Mouse (Mus musculus) layer of hippocampus, adult 9-10 months (tissue): Measurements from ENCODE around the gene Tmem199.
"Not testable (repeated sequence)": the region's sequence is repeated elsewhere in the genome, so short reads cannot be mapped to it uniquely, and the experiment has no call there.

Source experiments
- DNase-seq: peaks from one replicate; pipeline ENCODE4 v3.0.0; 2022; ENCODE audit warnings: low spot score

Tmem199 gene

GRCm38 (mm10) chr11:78512025-78512957 is at the start of gene Tmem199, which contains the start of gene Poldip2:
Gene Tmem199 (minus strand): TSS chr11:78512172.
Gene Poldip2 (plus strand): TSS chr11:78512193.
- peak; percentile 41 for DNase-seq

- DNase-seq = peak; percentile 76
Observed at GRCm38 (mm10) chr11:78560447-78560846, 48.5 kb upstream of the Tmem199 start.

GRCm38 (mm10) chr11:78557241-78557640 is 45.3 kb upstream of the Tmem199 start:
- DNase-seq = no peak

- DNase-seq = no peak
Observed at GRCm38 (mm10) chr11:78556070-78556469, 44.1 kb upstream of the Tmem199 start.

GRCm38 (mm10) chr11:78555623-78556022 is 43.7 kb upstream of the Tmem199 start:
- no peak for DNase-seq

- DNase-seq = no peak
Observed at GRCm38 (mm10) chr11:78551059-78551398, 39.1 kb upstream of the Tmem199 start.

GRCm38 (mm10) chr11:78550168-78551058 is 38.4 kb upstream of the Tmem199 start, which contains the start of gene Tmem97:
Gene Tmem97 (minus strand): TSS chr11:78550777.
- DNase-seq = peak; percentile 88

GRCm38 (mm10) chr11:78549491-78549987 is 37.6 kb upstream of the Tmem199 start:
- no peak for DNase-seq

- no peak for DNase-seq
Observed at GRCm38 (mm10) chr11:78547718-78548460, 35.9 kb upstream of the Tmem199 start.

GRCm38 (mm10) chr11:78545181-78545580 is 33.2 kb upstream of the Tmem199 start:
- no peak for DNase-seq

- no peak for DNase-seq
Observed at GRCm38 (mm10) chr11:78544449-78545111, 32.6 kb upstream of the Tmem199 start.

- no peak for DNase-seq
Observed at GRCm38 (mm10) chr11:78540358-78540757, 28.4 kb upstream of the Tmem199 start.

- DNase-seq = no peak
Observed at GRCm38 (mm10) chr11:78536690-78537084, 24.7 kb upstream of the Tmem199 start.

- DNase-seq = peak; percentile 96
Observed at GRCm38 (mm10) chr11:78536080-78536689, 24.2 kb upstream of the Tmem199 start, which contains the start of the genes Tnfaip1 and Ift20. Gene Tnfaip1 (minus strand): TSS chr11:78536332. Gene Ift20 (plus strand): TSS chr11:78536361.

- DNase-seq = no peak
Observed at GRCm38 (mm10) chr11:78535376-78536079, 23.6 kb upstream of the Tmem199 start.

GRCm38 (mm10) chr11:78534516-78534915 is 22.5 kb upstream of the Tmem199 start:
- DNase-seq = no peak

GRCm38 (mm10) chr11:78531515-78531914 is 19.5 kb upstream of the Tmem199 start:
- DNase-seq = not testable (repeated sequence)

GRCm38 (mm10) chr11:78531046-78531445 is 19.1 kb upstream of the Tmem199 start:
- DNase-seq = no peak

GRCm38 (mm10) chr11:78530001-78530400 is 18.0 kb upstream of the Tmem199 start:
- DNase-seq = no peak

GRCm38 (mm10) chr11:78528714-78529113 is 16.7 kb upstream of the Tmem199 start:
- no peak for DNase-seq
